Mouse (Mus musculus) liver, embryonic 16.5 days (tissue): ENCODE measurements around the gene Kansl1l. TPM values are rescaled to one million over a fixed set of nuclear protein-coding genes. Genes with fewer than 3 reads are reported as not detected.
A peak's percentile ranks its signal among the peaks of the same experiment; 100 is the strongest.

Experiments
- ATAC-seq: fragments of 200-750 bp; cut with Nextera tagmentation; 2 replicates; pipeline ENCODE4 v1.8.0; 2017; ENCODE audit warnings: low read depth, mild to moderate bottlenecking, moderate number of reproducible peaks, moderate library complexity
- H3K27ac ChIP-seq: fragments of 300-500 bp; sonication (generic); 2 replicates; pipeline ENCODE4 v1.5.1; 2014; ENCODE audit warnings: mild to moderate bottlenecking, low read length
- H3K27me3 ChIP-seq: fragments of 300-500 bp; sonication (generic); 2 replicates; pipeline ENCODE4 v1.6.1; 2014; ENCODE audit warnings: low read depth, low read length, mixed read lengths; ENCODE audit not compliant: control insufficient read depth, insufficient read depth
- H3K36me3 ChIP-seq: fragments of 300-500 bp; sonication (generic); 2 replicates; pipeline ENCODE4 v1.6.1; 2014; ENCODE audit warnings: mild to moderate bottlenecking; ENCODE audit not compliant: control insufficient read depth, insufficient read depth
- H3K4me1 ChIP-seq: fragments of 300-500 bp; sonication (generic); 2 replicates; pipeline ENCODE4 v1.6.1; 2014; ENCODE audit warnings: low read depth, low read length, mixed read lengths; ENCODE audit not compliant: control insufficient read depth
- H3K4me2 ChIP-seq: fragments of 300-500 bp; sonication (generic); 2 replicates; pipeline ENCODE4 v1.6.1; 2014; ENCODE audit warnings: low read depth, low read length, mixed read lengths
- H3K4me3 ChIP-seq: fragments of 300-500 bp; sonication (generic); 2 replicates; pipeline ENCODE4 v1.5.1; 2014; ENCODE audit warnings: low read depth, mild to moderate bottlenecking, low read length
- H3K9ac ChIP-seq: fragments of 300-500 bp; sonication (generic); 2 replicates; pipeline ENCODE4 v1.6.1; 2014; ENCODE audit warnings: low read depth, low read length
- H3K9me3 ChIP-seq: fragments of 300-500 bp; sonication (generic); replicated peaks from 2 replicates; pipeline ENCODE4 v1.6.1; 2016; ENCODE audit warnings: low read length; ENCODE audit not compliant: control insufficient read depth
- WGBS: fragments of 180-500 bp; shearing (Covaris S2); extraction: QIAGEN DNeasy Blood & Tissue Kit; methylation state at CpG from one replicate; pipeline ENCODE4 v1.1.7; 2014; ENCODE audit not compliant: insufficient replicate concordance; 5-methylcytosine and 5-hydroxymethylcytosine counted together
- polyA plus RNA-seq: library from polyadenylated mRNA; unstranded; fragments of >200 nt; fragmentation: Nextera tagmentation; extraction: Ambion mirVana; gene quantifications from 2 replicates; pipeline ENCODE4 v1.2.1, GENCODE M21; 2015

The Kansl1l gene
- polyA plus RNA-seq, 1 experiment from 2014 or later: 3.7 TPM

- Histone ChIP-seq H3K36me3 (no peaks in the 10 kb centered on the region), H3K9me3 (no peaks in the 10 kb centered on the region), H3K27ac (no peak overlapping the region), H3K4me1 (peaks cover 2% of the 10 kb centered on the region; the same call in 1 of the 2 replicates), H3K4me2 (no peak overlapping the region), H3K27me3 (no peaks in the 10 kb centered on the region), H3K9ac (no peak overlapping the region), H3K4me3 (no peak overlapping the region)
- WGBS: 72% methylated on average over 9 of the region's 9 CpGs
- ATAC-seq: no peak
These were observed 4.6 kb upstream of the Kansl1l start for GRCm38 (mm10) chr1:66821966-66822365.

GRCm38 (mm10) chr1:66820241-66820640, 2.9 kb upstream of the Kansl1l start:
- H3K4me2 ChIP-seq: no peak overlapping the region
- ATAC-seq: no peak
- no peaks in the 10 kb centered on the region for H3K9me3 ChIP-seq
- no peak overlapping the region for H3K9ac ChIP-seq
- no peak overlapping the region for H3K27ac ChIP-seq
- WGBS: 10% methylated on average over 7 of the region's 7 CpGs
- no peaks in the 10 kb centered on the region for H3K36me3 ChIP-seq
- no peaks in the 10 kb centered on the region for H3K27me3 ChIP-seq
- H3K4me1 ChIP-seq: peaks cover 2% of the 10 kb centered on the region; the same call in 1 of the 2 replicates
- H3K4me3 ChIP-seq: no peak overlapping the region

DNA sequence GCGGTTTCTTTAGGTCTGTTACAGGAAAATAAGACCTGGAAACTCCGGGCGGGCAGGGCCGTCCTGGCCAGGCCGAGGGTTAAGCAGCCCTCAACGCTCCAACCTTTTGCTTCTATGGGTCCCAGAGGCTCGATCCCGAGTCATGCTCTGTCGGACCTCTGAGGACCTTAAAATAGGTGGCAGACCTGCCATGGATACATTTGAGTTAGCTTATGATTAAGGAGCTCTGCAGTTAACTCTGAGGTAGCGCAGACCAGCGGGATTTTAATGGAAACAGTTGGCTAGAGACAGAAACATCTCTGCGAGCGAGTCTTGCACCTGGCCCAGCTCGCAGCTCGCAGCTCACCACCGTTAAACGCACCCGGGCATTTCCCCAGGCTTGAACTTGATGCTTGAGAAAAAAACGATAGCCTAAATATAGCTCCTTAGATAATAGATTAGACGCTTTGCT, 528 bp upstream of the Kansl1l start:
- H3K9ac ChIP-seq: peak overlapping the region; percentile 84
- ATAC-seq: no peak; the same call in 1 of the 2 replicates
- whole genome bisulfite sequencing: 0% methylated on average over 20 of the region's 20 CpGs

DNA sequence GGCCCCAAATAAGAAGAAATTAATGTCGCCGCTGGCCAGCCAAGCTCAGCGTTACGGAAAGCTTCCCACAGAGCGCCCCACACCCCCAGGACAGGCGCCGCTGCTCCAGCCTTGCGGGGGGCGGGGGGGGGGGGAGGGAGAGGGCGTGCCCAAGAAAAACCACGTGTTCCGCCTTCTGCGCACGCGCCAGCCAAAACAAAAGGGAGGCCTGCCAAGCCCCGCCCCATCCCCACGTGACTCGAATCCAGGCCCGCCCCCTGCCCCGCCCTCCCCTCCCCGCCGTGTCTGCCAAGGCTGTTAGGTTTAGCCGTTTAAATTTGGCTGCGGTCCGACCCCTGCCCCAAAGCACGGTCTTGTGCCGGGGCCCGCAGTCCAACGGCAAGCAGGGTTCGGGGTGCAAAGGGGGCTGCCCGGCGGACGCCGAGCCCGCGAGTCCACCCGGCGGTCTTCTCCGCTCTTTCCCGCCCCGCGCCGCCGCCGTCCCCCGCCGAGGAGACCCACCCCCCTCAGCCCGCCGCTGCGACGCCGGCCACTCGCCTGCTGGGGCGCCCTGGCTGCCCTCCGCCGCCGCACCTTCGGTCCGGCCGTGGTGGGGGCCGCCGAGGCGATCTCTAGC, 417 bp downstream of the Kansl1l start:
- H3K27me3 ChIP-seq: no peaks in the 10 kb centered on the region
- peak; percentile 75 for ATAC-seq
- H3K9me3 ChIP-seq: no peaks in the 10 kb centered on the region
- H3K27ac ChIP-seq: peak overlapping the region; percentile 98
- H3K4me3 ChIP-seq: peak overlapping the region; percentile 93
- H3K36me3 ChIP-seq: no peaks in the 10 kb centered on the region
- WGBS: 0% methylated on average over 47 of the region's 63 CpGs
- peak overlapping the region; percentile 95 for H3K9ac ChIP-seq
- H3K4me2 ChIP-seq: peak overlapping the region; percentile 86
- H3K4me1 ChIP-seq: peaks cover 7% of the 10 kb centered on the region

More for the DNA sequence above, 528 bp upstream of the Kansl1l start:
- Histone ChIP-seq H3K4me1 (peaks cover 7% of the 10 kb centered on the region), H3K36me3 (no peaks in the 10 kb centered on the region), H3K4me2 (peak overlapping the region; percentile 86), H3K27ac (peak overlapping the region; percentile 71), H3K4me3 (peak overlapping the region; percentile 93), H3K9me3 (no peaks in the 10 kb centered on the region), H3K27me3 (no peaks in the 10 kb centered on the region)

DNA sequence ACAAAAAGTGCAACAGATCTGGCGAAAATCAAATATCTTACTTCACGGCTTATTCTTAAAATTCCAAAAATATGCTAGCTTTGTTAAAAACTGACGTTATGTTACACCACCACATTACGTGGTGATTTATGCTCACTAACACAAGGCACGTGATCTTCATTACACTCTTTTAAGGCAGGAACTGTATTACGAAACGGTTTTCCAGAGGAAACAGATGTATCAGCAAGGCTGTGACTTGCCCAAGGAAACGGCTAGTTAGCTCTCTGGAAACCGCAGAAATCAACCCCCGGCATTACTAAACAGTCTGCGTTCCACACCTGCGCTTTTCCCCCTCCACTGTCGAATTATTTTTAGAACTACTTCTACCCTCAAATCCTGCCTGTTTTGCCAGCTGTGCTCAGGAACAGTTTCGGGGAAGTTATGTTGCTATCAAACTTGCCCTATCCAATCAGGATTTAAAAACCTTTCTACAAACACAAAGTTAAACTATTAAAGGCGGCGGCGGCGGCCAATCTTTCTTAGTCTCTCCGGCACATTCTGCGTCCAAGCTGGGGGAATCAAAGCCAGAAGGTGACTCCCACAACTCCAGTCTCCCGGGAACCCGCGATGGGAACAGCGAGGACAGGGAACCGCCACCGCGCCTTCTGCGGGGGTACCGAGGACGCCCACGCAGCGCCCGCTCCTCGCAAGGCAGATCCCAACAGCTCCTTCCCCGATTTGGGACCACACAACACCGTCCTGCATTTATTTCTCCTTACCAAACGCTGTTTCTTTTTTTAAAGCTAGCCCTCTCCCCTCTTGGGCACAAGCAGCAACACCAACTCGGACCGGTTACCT, 1.2 kb downstream of the Kansl1l start:
- Histone ChIP-seq H3K4me3 (peak overlapping the region; percentile 93), H3K9me3 (no peaks in the 10 kb centered on the region), H3K27me3 (no peaks in the 10 kb centered on the region), H3K4me2 (peak overlapping the region; percentile 86), H3K9ac (peak overlapping the region; percentile 81), H3K27ac (peak overlapping the region; percentile 93), H3K4me1 (peaks cover 7% of the 10 kb centered on the region), H3K36me3 (no peaks in the 10 kb centered on the region)
- ATAC-seq: no peak
- under 1% methylated on average over 39 of the region's 39 CpGs for WGBS

GRCm38 (mm10) chr1:66814756-66815155, 2.6 kb downstream of the Kansl1l start:
- Histone ChIP-seq H3K36me3 (no peaks in the 10 kb centered on the region), H3K4me1 (peaks cover 7% of the 10 kb centered on the region), H3K27me3 (no peaks in the 10 kb centered on the region), H3K4me2 (peak overlapping the region; percentile 21), H3K27ac (peak overlapping the region; percentile 57), H3K9ac (no peak overlapping the region), H3K4me3 (0 out of 2 replicates have a peak overlapping the region, but pooled peaks have one; percentile 3), H3K9me3 (no peaks in the 10 kb centered on the region)
- 27% methylated on average over 8 of the region's 8 CpGs for WGBS
- no peak for ATAC-seq

- Histone ChIP-seq H3K9ac (no peak overlapping the region), H3K36me3 (no peaks in the 10 kb centered on the region), H3K4me1 (peaks cover 7% of the 10 kb centered on the region), H3K27me3 (no peaks in the 10 kb centered on the region), H3K4me3 (no peak overlapping the region), H3K9me3 (no peaks in the 10 kb centered on the region), H3K4me2 (no peak overlapping the region), H3K27ac (no peak overlapping the region)
- ATAC-seq: no peak
- 77% methylated on average over 1 of the region's 1 CpGs for WGBS
These were observed 4.2 kb downstream of the Kansl1l start for GRCm38 (mm10) chr1:66813191-66813590.

DNA sequence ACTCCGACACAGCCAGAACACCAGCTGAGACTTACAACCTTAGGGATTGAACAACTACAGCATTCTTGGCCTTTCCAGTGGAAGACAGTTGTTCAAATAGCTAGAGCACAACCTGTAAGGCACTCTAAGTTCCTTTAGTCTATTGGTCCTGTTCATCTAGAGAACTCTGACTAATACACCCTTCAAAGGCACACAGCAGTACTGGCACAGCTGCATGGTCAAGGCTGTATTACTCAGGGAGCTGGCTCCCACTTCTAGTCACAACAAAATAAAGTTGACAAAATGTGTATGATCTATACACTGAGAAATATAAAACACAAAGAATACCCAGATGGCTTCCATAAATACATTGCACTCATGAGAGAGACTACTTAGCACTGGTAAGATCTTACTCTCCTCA, 10.5 kb downstream of the Kansl1l start:
- no peaks in the 10 kb centered on the region for H3K36me3 ChIP-seq
- no peak overlapping the region for H3K9ac ChIP-seq
- no peaks in the 10 kb centered on the region for H3K9me3 ChIP-seq
- H3K4me3 ChIP-seq: no peak overlapping the region
- no peak overlapping the region for H3K27ac ChIP-seq
- H3K4me2 ChIP-seq: no peak overlapping the region
- WGBS: 86% methylated on average over 1 of the region's 1 CpGs
- no peak for ATAC-seq
- H3K4me1 ChIP-seq: no peaks in the 10 kb centered on the region
- H3K27me3 ChIP-seq: no peaks in the 10 kb centered on the region

- no peak overlapping the region for H3K4me3 ChIP-seq
These were observed 12.0 kb downstream of the Kansl1l start for GRCm38 (mm10) chr1:66805408-66805807.

More at GRCm38 (mm10) chr1:66805408-66805807, 12.0 kb downstream of the Kansl1l start:
- Histone ChIP-seq H3K27ac (no peak overlapping the region), H3K27me3 (no peaks in the 10 kb centered on the region), H3K9ac (no peak overlapping the region), H3K4me2 (no peak overlapping the region), H3K36me3 (no peaks in the 10 kb centered on the region), H3K9me3 (no peaks in the 10 kb centered on the region), H3K4me1 (no peaks in the 10 kb centered on the region)
- WGBS: 68% methylated on average over 1 of the region's 1 CpGs
- ATAC-seq: no peak
